Mouse (Mus musculus) testis, adult 2 months (tissue): ENCODE measurements around the gene Hcls1. TPM values are rescaled to one million over a fixed set of nuclear protein-coding genes. Genes with fewer than 3 reads are reported as not detected.

Experiments
- H3K27ac ChIP-seq: fragments of 200-500 bp; 2 replicates; pipeline ENCODE4 v1.5.1; 2012; ENCODE audit warnings: low read depth, low read length; ENCODE audit not compliant: control insufficient read depth, insufficient read depth
- H3K27me3 ChIP-seq: fragments of 200-500 bp; 2 replicates; pipeline ENCODE4 v1.6.1; 2012; ENCODE audit warnings: mild to moderate bottlenecking, low read length, moderate library complexity; ENCODE audit not compliant: control insufficient read depth, insufficient read depth
- H3K36me3 ChIP-seq: fragments of 200-500 bp; 2 replicates; pipeline ENCODE4 v1.6.1; 2012; ENCODE audit warnings: mild to moderate bottlenecking, low read length; ENCODE audit not compliant: control insufficient read depth, insufficient read depth
- H3K4me1 ChIP-seq: fragments of 200-500 bp; 2 replicates; pipeline ENCODE4 v1.6.1; 2012; ENCODE audit warnings: low read length; ENCODE audit not compliant: control insufficient read depth, insufficient read depth
- H3K4me3 ChIP-seq: fragments of 200-500 bp; 2 replicates; pipeline ENCODE4 v1.5.1; 2012; ENCODE audit warnings: low read depth, mild to moderate bottlenecking, low read length, moderate library complexity, mixed read lengths; ENCODE audit not compliant: control insufficient read depth
- CTCF ChIP-seq: fragments of 200-500 bp; IDR thresholded peaks from 2 replicates; pipeline ENCODE4 v1.5.1; 2012; ENCODE audit warnings: low read depth, mild to moderate bottlenecking, inconsistent platforms, low read length, moderate library complexity; ENCODE audit not compliant: control insufficient read depth, insufficient read depth, insufficient replicate concordance
- POLR2A ChIP-seq: fragments of 200-500 bp; IDR thresholded peaks from 2 replicates; pipeline ENCODE4 v1.6.1; 2012; ENCODE audit warnings: low read depth, mild to moderate bottlenecking, inconsistent platforms, low read length, moderate library complexity; ENCODE audit not compliant: control insufficient read depth
- polyA plus RNA-seq: library from polyadenylated mRNA; depleted of rRNA; stranded (reverse); fragments of >200 nt; gene quantifications from 2 replicates; pipeline ENCODE4 v1.2.3, GENCODE M21; 2012

Hcls1 gene
- polyA plus RNA-seq, 1 experiment: 0.75 TPM

GRCm38 (mm10) chr16:36903156-36903555 is 31.6 kb upstream of the Hcls1 start:
- no peak overlapping the region for H3K4me3 ChIP-seq
- H3K36me3 ChIP-seq: peaks cover 1% of the 10 kb centered on the region; the same call in 1 of the 2 replicates
- TF ChIP-seq POLR2A (no peak), CTCF (no peak)
- H3K27me3 ChIP-seq: no peaks in the 10 kb centered on the region
- H3K27ac ChIP-seq: no peak overlapping the region
- no peaks in the 10 kb centered on the region for H3K4me1 ChIP-seq

GRCm38 (mm10) chr16:36911909-36912308 is 22.9 kb upstream of the Hcls1 start:
- no peaks in the 10 kb centered on the region for H3K27me3 ChIP-seq

GRCm38 (mm10) chr16:36912311-36912710 is 22.5 kb upstream of the Hcls1 start:
- peaks cover 7% of the 10 kb centered on the region for H3K36me3 ChIP-seq
- no peaks in the 10 kb centered on the region for H3K4me1 ChIP-seq
- TF ChIP-seq CTCF (no peak), POLR2A (no peak)
- no peak overlapping the region for H3K4me3 ChIP-seq
- H3K27ac ChIP-seq: no peak overlapping the region
- no peaks in the 10 kb centered on the region for H3K27me3 ChIP-seq

More at GRCm38 (mm10) chr16:36911909-36912308, 22.9 kb upstream of the Hcls1 start:
- Histone ChIP-seq H3K36me3 (peaks cover 7% of the 10 kb centered on the region), H3K4me1 (no peaks in the 10 kb centered on the region), H3K27ac (no peak overlapping the region), H3K4me3 (no peak overlapping the region)
- no peak for TF ChIP-seq POLR2A
- no peak for TF ChIP-seq CTCF

- Histone ChIP-seq H3K27ac (no peak overlapping the region), H3K27me3 (no peaks in the 10 kb centered on the region), H3K36me3 (peaks cover 8% of the 10 kb centered on the region), H3K4me1 (no peaks in the 10 kb centered on the region), H3K4me3 (no peak overlapping the region)
- TF ChIP-seq CTCF (no peak), POLR2A (no peak)
Observed at GRCm38 (mm10) chr16:36914195-36914594, 20.6 kb upstream of the Hcls1 start.

- H3K4me3 ChIP-seq: no peak overlapping the region
- TF ChIP-seq POLR2A (no peak), CTCF (no peak)
- no peaks in the 10 kb centered on the region for H3K27me3 ChIP-seq
- H3K27ac ChIP-seq: no peak overlapping the region
- no peaks in the 10 kb centered on the region for H3K4me1 ChIP-seq
- H3K36me3 ChIP-seq: peaks cover 2% of the 10 kb centered on the region
Observed at GRCm38 (mm10) chr16:36918505-36918904, 16.3 kb upstream of the Hcls1 start.

GRCm38 (mm10) chr16:36920410-36920809 is 14.4 kb upstream of the Hcls1 start:
- H3K4me1 ChIP-seq: no peaks in the 10 kb centered on the region
- TF ChIP-seq CTCF: no peak
- TF ChIP-seq POLR2A: no peak
- no peak overlapping the region for H3K27ac ChIP-seq
- no peaks in the 10 kb centered on the region for H3K27me3 ChIP-seq
- no peak overlapping the region for H3K4me3 ChIP-seq
- H3K36me3 ChIP-seq: peaks cover 2% of the 10 kb centered on the region

- Histone ChIP-seq H3K27me3 (no peaks in the 10 kb centered on the region), H3K27ac (no peak overlapping the region), H3K4me3 (no peak overlapping the region), H3K4me1 (no peaks in the 10 kb centered on the region), H3K36me3 (peaks cover 1% of the 10 kb centered on the region)
- TF ChIP-seq CTCF (no peak), POLR2A (no peak)
Observed at GRCm38 (mm10) chr16:36921067-36921613, 13.6 kb upstream of the Hcls1 start.

- no peak overlapping the region for H3K27ac ChIP-seq
- H3K4me1 ChIP-seq: no peaks in the 10 kb centered on the region
- H3K4me3 ChIP-seq: no peak overlapping the region
- H3K36me3 ChIP-seq: peaks cover 1% of the 10 kb centered on the region
- no peaks in the 10 kb centered on the region for H3K27me3 ChIP-seq
- TF ChIP-seq POLR2A (no peak), CTCF (no peak)
Observed at GRCm38 (mm10) chr16:36921980-36922379, 12.8 kb upstream of the Hcls1 start.
